Mouse (Mus musculus) ES-Bruce4 (cell line): ENCODE measurements at regions not wholly inside any gene's neighbourhood (a gene's known extent, or its start where the extent isn't known, plus 50 kb on each side); places are given as distances from the start of the nearest gene placed in this dataset.

Experiments used
- H3K27ac ChIP-seq: 2 replicates; pipeline ENCODE4 v1.5.1; 2012; ENCODE audit warnings: low read length, inconsistent platforms; ENCODE audit not compliant: insufficient read depth
- H3K27me3 ChIP-seq: 2 replicates; pipeline ENCODE4 v1.6.1; 2012; ENCODE audit warnings: mild to moderate bottlenecking, low read length, inconsistent platforms; ENCODE audit not compliant: control insufficient read depth, poor library complexity, insufficient read depth, severe bottlenecking
- H3K36me3 ChIP-seq: 2 replicates; pipeline ENCODE4 v1.6.1; 2012; ENCODE audit warnings: inconsistent platforms, mild to moderate bottlenecking, low read length, moderate library complexity; ENCODE audit not compliant: control insufficient read depth, poor library complexity, insufficient read depth, severe bottlenecking
- H3K4me1 ChIP-seq: one replicate; pipeline ENCODE4 v1.8.1; 2011; ENCODE audit warnings: low read length; ENCODE audit not compliant: control insufficient read depth, insufficient read depth
- H3K4me3 ChIP-seq: 2 replicates; pipeline ENCODE4 v1.5.1; 2011; ENCODE audit warnings: low read depth, mild to moderate bottlenecking, low read length
- H3K9ac ChIP-seq: 2 replicates; pipeline ENCODE4 v1.6.1; 2012; ENCODE audit warnings: low read depth, mild to moderate bottlenecking, inconsistent platforms; ENCODE audit not compliant: poor library complexity, severe bottlenecking
- H3K9me3 ChIP-seq: replicated peaks from 2 replicates; pipeline ENCODE4 v1.6.1; 2012; ENCODE audit warnings: mild to moderate bottlenecking, low read length, inconsistent platforms; ENCODE audit not compliant: control insufficient read depth, poor library complexity, insufficient read depth, severe bottlenecking
- CTCF ChIP-seq: IDR thresholded peaks from one replicate; pipeline ENCODE4 v1.8.1; 2011; ENCODE audit warnings: low read depth, low read length
- EP300 ChIP-seq: IDR thresholded peaks from 2 replicates; pipeline ENCODE4 v1.6.1; 2011; ENCODE audit warnings: low read depth, low read length; ENCODE audit not compliant: insufficient read depth
- POLR2A ChIP-seq: IDR thresholded peaks from one replicate; pipeline ENCODE4 v1.8.1; 2011; ENCODE audit warnings: low read length; ENCODE audit not compliant: insufficient read depth

DNA sequence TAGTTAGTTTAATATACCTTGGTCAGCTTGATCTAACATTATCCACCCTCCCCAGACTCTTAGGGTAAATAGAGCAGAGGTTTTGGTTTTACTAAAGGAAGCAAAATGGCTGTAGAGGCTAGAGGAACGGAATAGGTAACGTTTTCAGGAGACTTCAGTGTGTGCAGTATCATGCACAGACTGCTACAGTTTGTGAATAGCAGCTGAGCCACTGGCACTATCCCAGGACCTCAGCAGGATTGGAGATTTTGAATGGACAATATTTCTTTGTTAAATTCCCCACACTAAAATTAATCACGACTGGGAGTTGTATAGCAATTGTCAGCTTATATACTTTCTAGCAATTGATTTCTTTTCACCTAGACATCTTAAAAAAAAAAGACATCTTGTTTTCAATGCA, 929.7 kb upstream of the Lcorl start:
- no peak overlapping the region for H3K4me3 ChIP-seq
- H3K9ac ChIP-seq = no peak overlapping the region
- TF ChIP-seq EP300 (no peak), POLR2A (no peak), CTCF (no peak)
- no peaks in the 10 kb centered on the region for H3K9me3 ChIP-seq
- H3K27ac ChIP-seq = no peak overlapping the region
- H3K4me1 ChIP-seq = no peaks in the 10 kb centered on the region
- H3K27me3 ChIP-seq = no peaks in the 10 kb centered on the region
- no peaks in the 10 kb centered on the region for H3K36me3 ChIP-seq

DNA sequence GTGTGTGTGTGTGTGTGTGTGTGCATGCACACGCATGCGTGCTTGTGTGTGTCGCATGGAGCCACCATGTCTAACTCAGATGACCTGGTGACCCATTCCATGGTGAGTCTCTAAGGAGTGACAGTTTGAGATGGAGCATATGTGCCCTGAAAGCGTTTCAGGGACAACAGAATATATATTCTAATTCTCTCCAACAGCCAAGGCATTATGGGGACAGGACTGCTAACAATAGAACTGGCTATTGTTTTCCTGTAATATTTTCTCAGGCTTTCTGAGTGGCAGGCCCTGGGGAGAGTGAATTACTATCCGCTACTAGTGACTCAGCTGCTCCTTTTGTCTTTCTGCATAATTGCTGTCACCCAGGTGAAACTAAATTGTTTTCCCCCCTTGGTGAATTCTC, 898.7 kb upstream of the Lcorl start:
- TF ChIP-seq POLR2A (no peak), CTCF (no peak), EP300 (no peak)
- no peaks in the 10 kb centered on the region for H3K4me1 ChIP-seq
- H3K27ac ChIP-seq = no peak overlapping the region
- H3K27me3 ChIP-seq = no peaks in the 10 kb centered on the region
- H3K9me3 ChIP-seq = no peaks in the 10 kb centered on the region
- no peak overlapping the region for H3K4me3 ChIP-seq
- no peaks in the 10 kb centered on the region for H3K36me3 ChIP-seq
- H3K9ac ChIP-seq = no peak overlapping the region

DNA sequence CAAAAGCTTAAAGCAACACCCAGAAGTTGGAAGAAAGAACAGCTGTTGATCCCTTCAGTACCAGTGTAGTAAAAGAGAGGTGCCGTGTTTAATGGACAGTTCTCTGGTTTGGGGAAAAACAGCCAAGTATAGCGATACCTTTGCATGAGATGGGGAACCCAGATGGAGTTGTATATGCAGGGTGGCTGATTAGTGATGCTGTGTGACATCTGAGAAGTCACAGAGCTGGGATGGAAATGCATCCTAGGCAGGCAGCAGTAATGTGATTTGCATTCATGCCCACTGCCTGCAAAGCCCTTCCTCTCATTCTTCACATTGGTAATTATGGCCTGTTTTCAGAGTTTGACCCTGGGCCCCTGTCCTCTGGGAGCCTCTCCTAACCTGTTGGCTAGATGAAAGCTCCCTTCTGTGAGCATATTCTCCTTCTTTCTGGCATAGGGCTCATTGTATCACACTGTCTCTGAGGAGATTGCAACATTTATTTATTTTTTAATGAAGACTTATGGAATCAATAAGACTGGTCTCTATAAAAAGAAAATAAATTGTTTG, 882.7 kb upstream of the Lcorl start:
- no peak overlapping the region for H3K9ac ChIP-seq
- no peaks in the 10 kb centered on the region for H3K9me3 ChIP-seq
- H3K4me1 ChIP-seq = no peaks in the 10 kb centered on the region
- no peaks in the 10 kb centered on the region for H3K27me3 ChIP-seq
- no peak overlapping the region for H3K4me3 ChIP-seq
- TF ChIP-seq POLR2A = no peak
- no peak for TF ChIP-seq EP300
- no peak for TF ChIP-seq CTCF
- no peaks in the 10 kb centered on the region for H3K36me3 ChIP-seq
- no peak overlapping the region for H3K27ac ChIP-seq

DNA sequence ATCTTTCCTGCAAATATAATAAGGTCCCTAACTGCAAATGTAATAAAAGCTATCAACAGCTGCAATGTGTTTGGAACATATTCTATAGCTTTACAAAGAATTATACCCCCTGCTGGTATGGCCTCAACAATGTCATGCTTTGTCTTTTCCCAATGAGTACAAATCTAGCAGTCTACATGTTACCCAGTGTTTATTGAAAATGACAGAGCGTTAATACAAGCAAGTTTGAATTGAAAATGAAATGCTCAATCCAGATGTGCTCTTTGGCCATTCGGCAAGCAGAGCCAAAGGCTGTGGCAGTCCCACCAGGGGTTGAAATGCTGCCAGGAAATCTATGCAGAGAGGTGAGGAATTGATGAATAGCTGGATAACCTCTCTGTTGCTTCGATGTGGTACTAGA, 875.1 kb upstream of the Lcorl start:
- no peak overlapping the region for H3K9ac ChIP-seq
- no peak for TF ChIP-seq EP300
- no peak for TF ChIP-seq CTCF
- TF ChIP-seq POLR2A = no peak
- H3K36me3 ChIP-seq = no peaks in the 10 kb centered on the region
- no peaks in the 10 kb centered on the region for H3K4me1 ChIP-seq
- no peaks in the 10 kb centered on the region for H3K27me3 ChIP-seq
- no peak overlapping the region for H3K4me3 ChIP-seq
- H3K9me3 ChIP-seq = no peaks in the 10 kb centered on the region
- H3K27ac ChIP-seq = no peak overlapping the region

DNA sequence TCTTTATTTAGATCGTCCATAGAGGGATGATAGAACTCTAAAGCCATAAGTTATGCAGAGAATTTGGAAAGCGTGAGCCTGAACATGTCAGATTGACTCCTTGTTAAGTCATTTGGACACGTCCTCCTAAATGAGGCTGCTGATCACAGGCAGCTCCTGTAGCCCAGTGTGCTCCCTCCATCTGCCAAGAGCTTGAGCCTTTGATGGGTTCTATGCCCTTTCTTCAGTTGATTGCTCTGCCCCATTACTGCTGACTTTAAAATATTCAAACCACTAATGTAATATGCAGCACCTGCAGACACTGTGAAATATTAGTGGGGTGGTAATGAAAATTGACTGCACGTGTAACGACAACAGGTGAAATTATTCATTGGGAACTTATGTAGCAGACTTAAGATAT, 874.6 kb upstream of the Lcorl start:
- Histone ChIP-seq H3K4me3 (no peak overlapping the region), H3K36me3 (no peaks in the 10 kb centered on the region), H3K9ac (no peak overlapping the region), H3K9me3 (no peaks in the 10 kb centered on the region), H3K27me3 (no peaks in the 10 kb centered on the region), H3K27ac (no peak overlapping the region), H3K4me1 (no peaks in the 10 kb centered on the region)
- TF ChIP-seq CTCF = no peak
- TF ChIP-seq POLR2A = no peak
- TF ChIP-seq EP300 = no peak

DNA sequence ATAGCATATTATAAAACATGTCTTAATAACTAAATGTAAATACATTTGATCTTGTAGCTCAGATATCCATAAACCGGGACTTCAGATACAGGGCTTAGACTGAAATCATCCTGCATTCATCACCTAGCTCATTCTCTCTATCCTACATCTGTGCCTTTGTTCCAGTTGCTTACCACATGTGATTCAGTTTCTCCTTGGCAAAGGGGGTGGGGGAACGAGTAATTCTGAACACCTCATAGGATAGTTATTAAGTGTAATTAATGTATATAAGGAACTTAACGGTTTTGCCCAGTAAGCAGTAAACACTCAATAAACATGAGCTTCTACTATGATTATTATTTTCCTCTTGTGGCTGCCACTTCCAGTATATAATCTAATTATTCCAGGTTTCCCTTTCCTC, 873.9 kb upstream of the Lcorl start:
- TF ChIP-seq POLR2A = no peak
- Histone ChIP-seq H3K27ac (no peak overlapping the region), H3K27me3 (no peaks in the 10 kb centered on the region), H3K4me1 (no peaks in the 10 kb centered on the region), H3K9me3 (no peaks in the 10 kb centered on the region), H3K36me3 (no peaks in the 10 kb centered on the region), H3K9ac (no peak overlapping the region), H3K4me3 (no peak overlapping the region)
